Mouse (Mus musculus) A20 (cell line): ENCODE data around the gene Ttll13.
A peak's percentile ranks its signal among the peaks of the same experiment; 100 is the strongest.

Source experiments
- DNase-seq: peaks from one replicate; pipeline ENCODE4 v3.0.0-alpha.2; 2011; ENCODE audit warnings: low read depth, low spot score

Gene Ttll13

GRCm38 (mm10) chr7:80267764-80268163 is 21.6 kb downstream of the Ttll13 start:
- DNase-seq = no peak

- peak; percentile 92 for DNase-seq
Observed at GRCm38 (mm10) chr7:80268897-80269750, 22.9 kb downstream of the Ttll13 start, which contains the start of gene Vps33b. Vps33b (plus strand) TSS chr7:80269649.

DNA sequence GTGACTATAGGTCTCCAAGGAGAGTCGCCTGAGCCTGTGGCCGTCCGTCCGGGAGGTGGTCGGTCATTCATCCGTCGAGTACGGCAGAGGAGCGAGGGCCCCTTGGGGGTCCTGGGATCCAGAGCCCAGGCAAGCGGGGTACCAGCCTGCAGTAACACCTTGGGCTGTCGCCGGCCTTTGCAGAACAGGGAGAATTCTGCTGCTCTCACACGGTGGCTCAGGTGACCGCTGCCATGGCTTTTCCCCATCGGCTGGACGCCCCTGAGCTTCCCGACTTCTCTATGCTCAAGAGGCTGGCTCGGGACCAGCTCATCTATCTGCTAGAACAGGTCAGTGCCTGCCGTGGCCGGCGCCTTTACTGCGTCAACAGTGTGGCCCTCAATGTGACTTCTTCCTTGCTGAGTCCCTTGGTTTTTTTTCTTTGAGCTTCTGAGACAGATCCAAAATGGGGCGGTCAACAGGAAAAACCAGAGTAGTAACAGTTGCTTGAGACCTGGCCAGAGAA is 23.6 kb downstream of the Ttll13 start:
- DNase-seq = no peak

GRCm38 (mm10) chr7:80273456-80273855 is 27.3 kb downstream of the Ttll13 start:
- no peak for DNase-seq

DNA sequence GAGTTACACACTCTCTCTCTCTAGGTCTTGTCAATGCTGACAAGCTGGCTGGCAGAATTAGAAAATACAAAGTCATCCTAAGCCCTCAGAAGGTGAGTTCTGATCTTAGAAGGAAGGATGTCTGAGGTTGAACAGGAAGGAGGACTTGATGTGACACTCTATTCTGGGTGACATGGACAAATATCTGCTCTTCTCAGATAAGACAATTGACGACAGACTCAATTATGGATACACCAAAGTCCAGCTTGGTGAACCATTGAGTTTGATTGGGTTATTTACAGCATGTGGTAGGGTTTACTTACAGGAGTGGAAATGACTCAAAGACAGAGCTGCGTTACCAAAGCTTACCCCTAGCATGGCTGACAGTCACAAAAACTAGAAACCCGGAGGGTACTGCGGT is 30.2 kb downstream of the Ttll13 start:
- no peak for DNase-seq

- DNase-seq = no peak
Observed at GRCm38 (mm10) chr7:80280032-80280431, 33.9 kb downstream of the Ttll13 start.

GRCm38 (mm10) chr7:80280998-80281397 is 34.8 kb downstream of the Ttll13 start:
- no peak for DNase-seq

DNA sequence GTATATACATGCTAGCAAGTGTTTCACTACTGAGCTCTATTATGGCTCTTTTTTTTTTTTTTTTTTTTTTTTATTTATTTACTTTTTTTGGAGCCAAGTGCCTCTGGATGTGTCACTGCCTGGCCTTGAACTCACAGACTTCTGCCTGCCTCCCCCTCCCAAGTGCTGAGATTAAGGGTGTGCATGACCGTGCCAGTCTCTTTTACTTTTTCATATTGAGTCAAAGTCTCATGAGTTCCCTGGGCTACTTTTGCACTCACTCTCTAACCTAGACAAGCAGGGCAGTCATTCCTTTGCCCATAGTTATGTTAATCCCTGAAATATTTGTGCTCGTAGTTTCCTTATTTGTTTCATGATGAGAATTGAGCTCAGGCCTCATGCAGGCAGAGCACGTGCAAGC is 35.5 kb downstream of the Ttll13 start:
- no peak for DNase-seq

DNA sequence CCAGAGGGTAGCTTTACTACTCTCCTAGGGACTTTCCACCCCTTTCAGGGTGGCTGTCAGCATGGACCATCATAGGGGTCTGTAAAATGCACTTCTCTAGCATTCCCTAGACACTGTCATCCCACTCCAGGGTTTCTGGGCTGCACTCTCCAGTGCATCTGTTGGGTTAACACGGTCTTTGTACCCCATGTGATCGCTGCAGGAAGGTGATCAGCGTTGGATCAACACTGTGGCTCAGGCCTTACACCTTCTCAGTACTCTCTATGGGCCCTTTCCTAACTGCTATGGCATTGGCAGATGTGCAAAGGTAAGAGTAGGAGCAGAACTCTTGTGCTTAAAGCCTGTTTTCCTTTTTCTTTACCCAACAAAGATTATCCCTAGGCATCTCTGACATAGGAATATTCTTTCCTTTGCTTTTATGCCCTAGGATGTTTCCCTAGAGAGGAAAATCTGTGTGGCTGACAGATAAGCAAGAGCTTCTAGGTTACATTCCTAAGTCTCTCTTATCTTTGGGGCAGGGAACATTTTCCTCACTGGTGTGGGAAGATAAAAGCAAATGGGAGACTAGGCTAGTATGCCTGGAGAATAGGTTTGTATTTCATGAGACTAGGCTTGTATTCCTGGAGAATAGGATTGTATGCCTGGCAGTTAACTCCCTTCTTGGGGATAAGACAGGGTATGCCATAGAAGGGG is 37.2 kb downstream of the Ttll13 start:
- no peak for DNase-seq

- no peak for DNase-seq
Observed at GRCm38 (mm10) chr7:80284391-80284790, 38.2 kb downstream of the Ttll13 start.

- no peak for DNase-seq
Observed at GRCm38 (mm10) chr7:80285725-80286124, 39.5 kb downstream of the Ttll13 start.

DNA sequence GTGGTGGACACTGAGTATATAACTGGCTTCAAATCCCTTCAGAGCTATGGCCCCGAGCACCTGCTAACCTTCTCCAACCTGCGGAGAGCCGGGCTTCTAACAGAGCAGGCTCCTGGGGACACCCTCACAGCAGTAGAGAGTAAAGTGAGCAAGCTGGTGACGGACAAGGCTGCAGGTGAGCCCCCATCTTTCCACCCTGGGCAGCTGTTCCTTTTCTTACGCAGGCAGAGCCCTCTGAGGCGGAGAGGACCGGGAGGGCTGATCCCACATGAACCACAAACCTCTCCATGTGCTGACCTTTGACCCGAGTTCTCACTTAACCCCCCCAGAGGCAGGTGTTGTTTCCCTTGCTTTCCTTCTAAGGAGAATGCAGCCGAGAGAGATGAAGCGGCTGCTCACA is 41.6 kb downstream of the Ttll13 start:
- DNase-seq = no peak

- DNase-seq = peak; percentile 99
Observed at GRCm38 (mm10) chr7:80294062-80294763, 48.0 kb downstream of the Ttll13 start, which contains the start of gene Prc1. Prc1 (plus strand) TSS chr7:80294450.

DNA sequence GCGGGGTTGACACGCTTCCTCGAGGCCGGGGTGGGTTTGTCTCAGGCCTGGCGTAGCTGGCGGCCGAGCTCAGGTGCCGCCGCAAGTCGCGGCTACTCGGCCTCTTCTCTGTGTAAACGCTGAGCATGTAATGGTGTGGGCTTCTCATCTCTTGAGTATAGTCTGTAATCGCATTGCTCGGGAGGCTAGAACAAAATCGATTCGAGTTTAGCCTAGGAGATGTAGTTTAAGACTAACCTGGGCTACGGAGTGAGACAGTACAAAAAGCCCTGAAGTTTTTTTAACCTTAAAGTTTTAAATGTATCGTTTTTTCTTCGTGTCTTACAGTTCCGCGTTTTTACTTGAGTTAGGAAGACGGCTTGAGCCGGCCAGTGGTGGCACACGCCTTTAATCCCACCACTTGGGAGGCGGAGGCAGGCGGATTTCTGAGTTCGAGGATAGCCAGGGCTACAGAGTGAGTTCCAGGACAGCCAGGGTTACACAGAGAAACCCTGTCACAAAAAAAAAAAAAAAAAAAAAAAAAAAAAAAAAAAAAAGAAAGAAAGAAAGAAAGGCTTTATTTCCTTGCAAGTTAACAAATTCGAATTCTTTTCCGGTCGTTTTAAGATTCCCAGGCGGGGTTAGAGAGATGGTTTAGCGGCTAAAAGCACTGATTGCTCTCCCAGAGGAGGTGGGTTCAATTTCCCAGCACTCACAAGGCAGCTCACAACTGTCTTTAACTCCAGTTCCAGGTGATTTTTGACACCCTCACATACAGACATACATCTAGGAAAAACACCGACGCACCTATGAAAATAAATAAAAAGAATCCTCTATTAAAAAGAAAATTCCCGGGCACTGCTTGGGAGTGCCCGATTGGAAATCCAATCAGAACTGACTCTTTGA is 48.8 kb downstream of the Ttll13 start:
- no peak for DNase-seq

GRCm38 (mm10) chr7:80296462-80296861 is 50.3 kb downstream of the Ttll13 start:
- DNase-seq = no peak

DNA sequence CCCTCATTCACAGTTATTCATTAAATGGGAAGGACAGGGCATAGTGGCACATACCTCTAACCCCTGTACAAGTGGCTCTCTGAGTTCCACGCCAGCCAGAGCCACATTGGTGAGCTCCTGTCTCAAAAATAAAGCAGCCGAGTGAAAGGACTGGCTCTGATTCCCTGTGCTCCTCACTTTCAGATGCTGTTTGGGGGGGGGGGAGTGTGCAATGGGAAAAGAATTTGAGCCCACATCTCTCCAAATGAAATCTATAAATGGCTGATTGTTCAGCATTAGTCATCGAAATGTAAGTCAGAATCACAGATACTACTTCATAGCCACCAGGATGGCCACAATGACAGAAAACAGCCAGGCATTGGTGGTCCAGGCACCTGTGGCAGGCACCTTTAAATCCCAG is 50.9 kb downstream of the Ttll13 start:
- DNase-seq = no peak

DNA sequence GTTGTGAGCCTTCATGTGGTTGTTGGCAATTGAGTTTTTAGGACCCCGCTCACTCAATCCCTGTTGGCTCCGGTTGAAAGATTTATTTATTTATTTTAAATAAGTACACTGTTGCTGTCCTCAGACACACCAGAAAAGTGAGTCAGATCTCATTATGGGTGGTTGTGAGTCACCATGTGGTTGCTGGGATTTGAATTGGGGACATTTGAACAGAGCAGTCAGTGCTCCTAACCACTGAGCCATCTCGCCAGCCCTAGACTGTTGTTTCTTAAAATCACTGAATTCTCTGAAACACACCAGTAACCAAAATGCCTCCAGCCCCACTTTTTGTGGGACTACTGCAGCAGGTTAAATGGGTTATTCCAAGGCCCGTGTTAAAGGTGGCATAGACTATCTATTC is 52.6 kb downstream of the Ttll13 start:
- DNase-seq = no peak

DNA sequence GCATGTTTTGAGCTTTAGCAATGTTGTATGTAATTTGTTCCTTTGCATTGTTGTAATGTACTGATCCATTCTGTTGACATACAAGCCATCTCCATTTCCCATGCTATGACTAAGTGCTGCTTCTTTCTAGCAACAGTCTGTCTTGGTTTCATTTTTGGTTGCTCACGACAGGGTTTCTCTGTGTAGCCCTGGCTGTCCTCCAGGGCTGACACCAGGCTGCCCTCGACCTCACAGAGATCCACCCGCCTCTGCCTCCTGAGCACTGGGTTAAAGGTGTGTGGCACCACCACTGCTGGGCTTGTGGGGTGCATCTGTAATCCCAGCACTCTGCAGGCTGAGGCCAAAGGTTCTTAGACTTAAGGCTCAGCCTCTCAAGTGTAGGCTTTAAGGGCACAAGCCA is 53.4 kb downstream of the Ttll13 start:
- no peak for DNase-seq

- peak; percentile 29 for DNase-seq
Observed at GRCm38 (mm10) chr7:80301522-80301921, 55.3 kb downstream of the Ttll13 start.

- no peak for DNase-seq
Observed at GRCm38 (mm10) chr7:80307766-80308165, 61.6 kb downstream of the Ttll13 start.
